Mouse (Mus musculus) ES-Bruce4 (cell line): ENCODE measurements around the gene Aknad1. TPM values are rescaled to one million over a fixed set of nuclear protein-coding genes. Genes with fewer than 3 reads are reported as not detected.

Experiments used
- H3K27ac ChIP-seq: 2 replicates; pipeline ENCODE4 v1.5.1; 2012; ENCODE audit warnings: low read length, inconsistent platforms; ENCODE audit not compliant: insufficient read depth
- H3K27me3 ChIP-seq: 2 replicates; pipeline ENCODE4 v1.6.1; 2012; ENCODE audit warnings: mild to moderate bottlenecking, low read length, inconsistent platforms; ENCODE audit not compliant: control insufficient read depth, poor library complexity, insufficient read depth, severe bottlenecking
- H3K36me3 ChIP-seq: 2 replicates; pipeline ENCODE4 v1.6.1; 2012; ENCODE audit warnings: inconsistent platforms, mild to moderate bottlenecking, low read length, moderate library complexity; ENCODE audit not compliant: control insufficient read depth, poor library complexity, insufficient read depth, severe bottlenecking
- H3K4me1 ChIP-seq: one replicate; pipeline ENCODE4 v1.8.1; 2011; ENCODE audit warnings: low read length; ENCODE audit not compliant: control insufficient read depth, insufficient read depth
- H3K4me3 ChIP-seq: 2 replicates; pipeline ENCODE4 v1.5.1; 2011; ENCODE audit warnings: low read depth, mild to moderate bottlenecking, low read length
- H3K9ac ChIP-seq: 2 replicates; pipeline ENCODE4 v1.6.1; 2012; ENCODE audit warnings: low read depth, mild to moderate bottlenecking, inconsistent platforms; ENCODE audit not compliant: poor library complexity, severe bottlenecking
- H3K9me3 ChIP-seq: replicated peaks from 2 replicates; pipeline ENCODE4 v1.6.1; 2012; ENCODE audit warnings: mild to moderate bottlenecking, low read length, inconsistent platforms; ENCODE audit not compliant: control insufficient read depth, poor library complexity, insufficient read depth, severe bottlenecking
- CTCF ChIP-seq: IDR thresholded peaks from one replicate; pipeline ENCODE4 v1.8.1; 2011; ENCODE audit warnings: low read depth, low read length
- EP300 ChIP-seq: IDR thresholded peaks from 2 replicates; pipeline ENCODE4 v1.6.1; 2011; ENCODE audit warnings: low read depth, low read length; ENCODE audit not compliant: insufficient read depth
- POLR2A ChIP-seq: IDR thresholded peaks from one replicate; pipeline ENCODE4 v1.8.1; 2011; ENCODE audit warnings: low read length; ENCODE audit not compliant: insufficient read depth
- polyA plus RNA-seq: library from polyadenylated mRNA; stranded (reverse); fragments of >200 nt; gene quantifications from 2 replicates; pipeline ENCODE4 v1.2.4, GENCODE M21; 2011; ENCODE audit warnings: low read depth; ENCODE audit not compliant: missing spikeins, insufficient read depth, insufficient read length

Aknad1 gene
- polyA plus RNA-seq: not detected in 2 replicates

DNA sequence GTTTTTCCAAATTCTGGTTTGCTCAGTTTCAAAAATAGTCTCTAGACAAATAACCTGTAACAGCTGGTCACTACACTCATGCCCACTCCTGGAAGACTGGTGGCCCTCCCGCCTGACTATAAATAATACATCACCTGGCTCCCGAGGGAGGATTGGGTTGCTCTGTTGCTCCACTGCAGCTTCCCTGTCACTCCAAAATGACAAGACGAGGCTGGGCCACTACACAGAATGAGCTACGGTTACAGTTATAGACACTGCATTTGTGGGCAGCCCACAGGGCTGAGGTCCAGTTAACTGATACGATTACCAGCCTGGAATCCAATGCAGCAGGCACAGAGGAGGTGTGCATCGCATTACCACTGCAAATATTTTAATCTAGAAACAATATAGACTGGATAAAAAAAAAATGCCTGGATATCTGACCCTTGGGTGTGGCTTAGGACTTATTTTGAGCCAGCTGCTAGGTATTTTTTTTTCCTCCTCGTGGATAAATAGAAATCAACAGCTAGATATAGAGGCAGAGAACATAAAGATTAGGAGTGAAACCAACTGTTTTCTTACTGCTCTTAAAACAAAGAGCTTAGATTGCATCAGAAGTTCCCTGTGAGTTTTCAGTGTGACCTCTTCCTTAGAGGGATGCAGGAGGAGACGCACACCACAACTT lies at the start of gene Aknad1:
Aknad1 (plus strand) TSS at position 614 of the 664 bp plus-strand sequence.
- no peak within 1 kb of the TSS for H3K4me3 ChIP-seq
- TF ChIP-seq CTCF (no peak), EP300 (no peak), POLR2A (no peak)
- H3K27ac ChIP-seq: no peak within 1 kb of the TSS
- peaks cover 2% of the 10 kb centered on the region for H3K4me1 ChIP-seq
- H3K36me3 ChIP-seq: no peaks in the 10 kb centered on the region
- H3K9me3 ChIP-seq: no peaks in the 10 kb centered on the region
- H3K9ac ChIP-seq: no peak within 1 kb of the TSS
- H3K27me3 ChIP-seq: no peaks in the 10 kb centered on the region

DNA sequence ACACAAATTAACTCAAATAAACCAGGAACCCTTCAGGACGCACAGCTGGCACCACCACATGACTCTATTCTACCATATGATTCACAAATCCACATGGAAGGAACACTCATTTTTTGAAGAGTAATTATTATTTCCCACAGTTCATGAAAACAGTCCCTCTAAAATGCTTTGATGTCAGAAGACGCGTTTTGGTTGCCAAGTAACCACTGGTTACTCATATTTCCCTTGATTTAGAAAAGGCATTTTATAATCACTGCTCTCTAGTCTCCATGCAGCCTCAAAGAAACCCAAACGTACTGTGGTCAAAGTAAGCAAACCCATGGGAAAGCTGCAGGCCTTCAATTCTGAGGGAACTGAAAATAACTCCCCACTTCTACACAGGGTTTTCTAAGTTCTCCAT lies 49.5 kb upstream of the Aknad1 start:
- Histone ChIP-seq H3K27me3 (no peaks in the 10 kb centered on the region), H3K4me1 (no peaks in the 10 kb centered on the region), H3K4me3 (no peak overlapping the region), H3K9ac (no peak overlapping the region), H3K36me3 (peaks cover 19% of the 10 kb centered on the region), H3K27ac (no peak overlapping the region), H3K9me3 (peaks cover 29% of the 10 kb centered on the region)
- TF ChIP-seq CTCF (no peak), EP300 (no peak), POLR2A (no peak)

DNA sequence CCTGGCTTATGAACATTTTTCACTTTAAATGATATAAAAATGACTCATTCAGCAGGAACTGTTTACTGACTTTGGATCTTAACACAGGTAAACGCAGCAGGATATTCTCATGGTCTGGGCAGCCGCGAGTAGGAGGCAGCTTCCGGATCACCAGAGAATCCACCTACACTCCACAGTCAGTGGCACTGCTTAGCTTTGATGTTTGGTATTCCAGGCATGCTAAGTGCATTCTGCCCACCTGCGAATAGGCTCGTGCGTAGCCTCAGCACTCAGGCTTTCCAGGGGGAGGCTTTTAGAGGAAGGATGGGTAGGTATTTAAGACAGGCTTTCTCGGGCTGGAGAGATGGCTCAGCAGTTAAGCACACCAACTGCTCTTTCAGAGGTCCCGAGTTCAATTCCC lies 45.1 kb upstream of the Aknad1 start:
- Histone ChIP-seq H3K9me3 (peaks cover 32% of the 10 kb centered on the region), H3K9ac (no peak overlapping the region), H3K27ac (no peak overlapping the region), H3K4me1 (no peaks in the 10 kb centered on the region), H3K4me3 (no peak overlapping the region), H3K27me3 (no peaks in the 10 kb centered on the region), H3K36me3 (peaks cover 33% of the 10 kb centered on the region)
- TF ChIP-seq CTCF: no peak
- no peak for TF ChIP-seq EP300
- TF ChIP-seq POLR2A: no peak

DNA sequence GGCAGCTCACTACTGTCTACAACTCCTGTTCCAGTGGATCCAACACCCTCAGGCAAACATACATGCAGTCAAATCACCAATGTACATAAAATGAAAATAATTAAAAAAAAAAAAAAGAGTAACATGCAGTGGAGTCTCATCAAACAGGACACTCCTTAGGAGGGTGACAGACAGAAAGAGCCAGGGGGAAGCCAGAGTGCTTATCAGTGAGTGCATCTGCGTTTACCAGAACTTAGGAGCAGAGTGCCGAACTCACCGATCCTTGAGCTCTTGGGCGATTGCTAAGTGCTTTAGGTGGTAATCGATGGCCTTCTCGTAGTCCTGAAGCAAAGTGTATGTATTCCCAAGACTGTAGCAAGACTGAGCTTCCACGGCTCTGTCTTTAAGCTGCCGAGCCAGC lies 40.8 kb upstream of the Aknad1 start:
- Histone ChIP-seq H3K27ac (no peak overlapping the region), H3K36me3 (peaks cover 37% of the 10 kb centered on the region), H3K9me3 (peaks cover 16% of the 10 kb centered on the region), H3K4me1 (no peaks in the 10 kb centered on the region), H3K4me3 (no peak overlapping the region), H3K27me3 (no peaks in the 10 kb centered on the region), H3K9ac (no peak overlapping the region)
- no peak for TF ChIP-seq POLR2A
- TF ChIP-seq CTCF: no peak
- no peak for TF ChIP-seq EP300

DNA sequence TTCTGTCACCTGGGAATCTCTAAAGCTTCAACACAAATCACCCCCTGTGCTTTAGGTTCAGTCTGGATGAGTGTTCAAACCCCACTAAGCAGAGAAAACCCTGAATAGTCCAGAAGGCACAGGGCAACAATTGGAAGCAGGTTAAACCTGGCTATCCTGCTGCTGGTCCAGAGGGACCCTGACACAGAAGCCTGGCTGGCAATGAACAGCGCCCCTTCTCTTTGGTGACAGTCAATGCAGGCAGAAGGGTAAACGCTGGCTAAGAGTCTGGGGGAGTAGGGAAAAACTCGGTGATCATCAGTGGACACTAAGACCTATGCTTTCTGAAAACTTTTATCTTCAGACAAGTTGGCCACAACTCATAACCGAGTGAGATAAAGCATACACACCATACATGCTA lies 39.7 kb upstream of the Aknad1 start:
- peaks cover 30% of the 10 kb centered on the region for H3K36me3 ChIP-seq
- H3K4me1 ChIP-seq: no peaks in the 10 kb centered on the region
- no peaks in the 10 kb centered on the region for H3K27me3 ChIP-seq
- no peak overlapping the region for H3K4me3 ChIP-seq
- H3K27ac ChIP-seq: no peak overlapping the region
- TF ChIP-seq EP300 (no peak), POLR2A (no peak), CTCF (no peak)
- H3K9me3 ChIP-seq: peaks cover 5% of the 10 kb centered on the region
- no peak overlapping the region for H3K9ac ChIP-seq

DNA sequence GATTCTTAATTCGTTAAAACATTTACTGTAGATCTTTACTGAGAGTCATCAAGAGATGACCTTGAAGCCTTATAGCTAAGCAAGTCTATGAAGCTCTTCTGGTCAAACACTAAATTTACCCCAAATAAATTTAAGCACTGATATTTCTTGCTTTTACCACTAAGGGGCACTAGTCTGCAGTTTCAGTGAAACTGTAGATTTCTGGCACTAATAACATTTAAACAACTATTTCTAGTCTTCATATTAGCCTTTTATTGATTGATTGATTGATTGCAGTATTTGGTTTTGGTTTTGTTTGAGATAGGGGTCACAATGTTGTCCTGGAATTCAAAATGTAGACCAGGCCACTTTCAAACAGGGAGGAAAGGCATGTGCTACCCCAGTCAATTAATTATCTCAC lies 38.2 kb upstream of the Aknad1 start:
- no peak overlapping the region for H3K4me3 ChIP-seq
- no peak overlapping the region for H3K9ac ChIP-seq
- H3K27me3 ChIP-seq: no peaks in the 10 kb centered on the region
- H3K36me3 ChIP-seq: peaks cover 27% of the 10 kb centered on the region
- TF ChIP-seq CTCF: no peak
- TF ChIP-seq EP300: no peak
- no peak for TF ChIP-seq POLR2A
- no peaks in the 10 kb centered on the region; the same call in 1 of the 2 replicates for H3K9me3 ChIP-seq
- no peak overlapping the region for H3K27ac ChIP-seq
- H3K4me1 ChIP-seq: no peaks in the 10 kb centered on the region
